Mouse (Mus musculus): ENCODE measurements around the gene Slc41a1.

DNA sequence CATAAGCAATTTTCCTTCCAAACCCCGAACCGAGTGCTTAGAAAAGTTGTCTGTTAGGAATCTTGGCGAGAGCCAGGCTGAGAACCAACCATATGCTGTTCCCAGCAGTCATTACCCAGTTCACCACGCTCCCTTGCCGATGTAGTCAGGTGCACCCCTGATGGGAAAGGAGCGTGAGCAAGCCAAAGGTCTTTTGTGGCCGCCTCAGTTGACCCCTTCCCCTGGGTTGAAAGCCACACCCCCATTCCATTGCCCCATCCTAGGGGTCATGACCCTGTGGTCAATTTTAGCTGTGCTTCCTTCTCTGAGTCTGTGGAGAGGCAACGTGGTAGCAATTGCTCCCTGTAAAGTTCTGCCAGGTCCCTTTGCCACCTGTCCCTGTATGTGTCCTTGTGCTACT lies 17.6 kb downstream of the Slc41a1 start:
- TF ChIP-seq CTCF (IDR thresholded peaks at IDR 0.05; ENCODE audit: low read depth) (no peak), EP300 (IDR thresholded peaks at IDR 0.05; ENCODE audit: low read depth) (no peak)

All from liver, embryonic 14.5 days (tissue).